Mouse (Mus musculus) regulatory T cell (primary cell): ENCODE data around the gene Card10.

ENCODE experiments used
- in situ Hi-C: fragments of 300-600 bp; cut with MboI, MseI; formaldehyde crosslinking; loops from one replicate; pipeline ENCODE4 v1.15.1; 2025; ENCODE audit warnings: high pct_unique_total_duplicates

Gene Card10

GRCm38 (mm10) chr15:78736181-78736579 is 66.7 kb downstream of the Card10 start:
- in situ Hi-C loops, result no loop called here

GRCm38 (mm10) chr15:78735431-78736180 is 67.2 kb downstream of the Card10 start:
- in situ Hi-C loops, result no loop called here

DNA sequence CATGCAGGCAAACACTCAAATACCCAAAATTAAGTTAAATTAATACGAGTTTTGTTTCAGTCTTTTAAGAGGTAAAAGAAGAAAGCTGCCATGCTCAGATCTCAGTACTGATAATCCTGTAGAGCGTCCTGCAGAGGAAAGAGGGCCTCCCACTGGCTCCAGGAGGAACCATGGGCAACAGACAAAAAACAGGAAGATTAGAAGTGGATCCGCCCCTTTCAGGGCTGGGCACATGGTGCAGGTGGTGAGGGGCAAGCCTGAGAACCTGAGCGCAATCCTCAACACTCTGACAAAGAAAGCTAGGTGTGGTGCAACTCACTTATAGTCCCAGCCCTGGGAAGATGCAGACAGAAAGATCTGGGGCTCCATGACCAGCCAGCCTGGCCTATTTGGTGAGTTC is 71.0 kb downstream of the Card10 start:
- in situ Hi-C loops, result no loop called here

GRCm38 (mm10) chr15:78730315-78731049 is 72.4 kb downstream of the Card10 start:
- in situ Hi-C loops, result no loop called here

DNA sequence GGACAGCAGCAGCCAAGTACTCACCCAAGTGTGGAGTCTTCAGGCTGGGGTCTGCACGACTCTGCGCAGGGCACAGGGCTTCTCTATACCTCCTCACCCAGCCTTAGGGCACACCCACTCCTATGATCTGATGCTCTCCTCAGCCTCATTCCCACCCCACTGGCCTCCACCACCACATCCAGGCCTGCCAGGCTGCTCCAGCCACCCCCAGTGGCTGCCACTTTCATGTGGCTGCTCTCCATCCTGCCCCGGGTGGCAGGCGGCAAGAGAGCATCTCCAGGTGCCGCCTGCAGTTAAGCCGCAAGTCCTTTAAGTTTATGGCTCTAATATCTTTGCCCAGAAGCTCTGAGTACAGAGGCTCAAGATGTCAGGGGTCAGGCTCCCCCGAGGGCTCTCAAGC is 76.1 kb downstream of the Card10 start:
- in situ Hi-C loops, result no loop called here
